Mouse (Mus musculus) urinary bladder, adult 2 months (tissue): ENCODE results near the gene Camk1g. TPM values are rescaled to one million over a fixed set of nuclear protein-coding genes. Genes with fewer than 3 reads are reported as not detected.

ENCODE experiments used
- DNase-seq: peaks from one replicate; pipeline ENCODE4 v3.0.0; 2022; ENCODE audit warnings: low spot score
- polyA plus RNA-seq: library from polyadenylated mRNA; depleted of rRNA; stranded (reverse); fragments of >200 nt; gene quantifications from 2 replicates; pipeline ENCODE4 v1.2.3, GENCODE M21; 2012; rRNA removed

Camk1g gene
- polyA plus RNA-seq, result 0.44 and 0.48 TPM in 2 replicates

DNA sequence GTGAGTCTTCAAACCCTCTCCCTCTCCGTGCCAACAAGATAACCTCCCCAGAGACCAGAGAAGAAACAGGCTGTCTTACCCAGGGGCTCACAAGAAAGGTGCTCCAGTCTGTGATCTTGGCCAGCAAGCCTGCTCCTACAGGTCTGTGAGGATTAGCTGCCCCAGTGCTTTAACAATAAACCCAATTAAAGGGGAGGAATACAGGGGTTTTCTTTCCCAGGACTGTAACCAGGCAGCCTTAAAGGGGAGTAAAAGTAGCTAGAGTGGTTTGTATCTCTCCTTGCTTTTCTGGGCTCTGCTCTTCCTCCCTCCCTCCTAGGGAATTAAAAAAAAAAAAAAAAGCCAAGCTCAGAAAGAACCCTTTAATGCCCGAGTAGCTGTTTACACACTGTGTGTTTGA lies at the start of gene Camk1g:
Gene Camk1g, minus strand, starts transcription at position 203 of the 400 bp plus-strand sequence.
- no peak for DNase-seq

DNA sequence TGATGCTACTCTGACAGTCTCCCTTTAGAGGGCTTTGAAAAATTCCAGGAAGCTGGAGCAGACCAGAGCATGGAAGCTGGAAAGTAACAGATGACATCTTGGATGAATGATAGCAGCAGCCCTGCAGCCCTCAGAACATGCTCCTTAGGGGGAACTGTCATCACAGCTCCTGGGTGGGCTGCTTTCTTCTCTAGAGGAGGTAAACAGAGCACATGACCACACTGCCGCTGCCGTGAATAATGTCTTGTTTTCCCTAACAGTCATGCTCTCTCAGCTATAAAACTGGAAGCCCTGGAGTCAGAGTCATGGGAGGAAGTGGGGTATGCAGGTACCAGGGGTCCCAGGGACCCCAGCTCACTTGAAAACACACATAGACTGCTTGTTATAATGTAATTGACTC lies 49.1 kb upstream of the Camk1g start:
- no peak for DNase-seq

DNA sequence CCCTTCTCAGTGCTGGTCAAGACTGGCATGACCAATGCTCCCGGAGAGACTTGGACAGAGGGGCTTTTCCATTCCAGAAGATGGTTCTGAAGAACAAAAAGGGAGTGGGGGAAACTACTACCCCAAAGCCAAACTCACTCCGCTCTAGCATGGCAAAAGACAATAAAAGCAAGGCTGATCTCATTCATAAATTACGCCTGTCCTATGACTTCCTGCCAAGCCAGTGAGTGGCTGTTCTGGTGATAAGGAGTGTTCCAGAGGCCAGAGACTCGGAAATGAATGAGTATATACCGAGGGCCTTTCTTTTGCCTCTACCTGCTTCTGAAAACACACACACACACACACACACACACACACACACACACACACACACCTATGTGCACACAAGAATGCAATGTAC lies 48.6 kb upstream of the Camk1g start:
- no peak for DNase-seq

GRCm38 (mm10) chr1:193414067-193414466 lies 44.0 kb upstream of the Camk1g start:
- no peak for DNase-seq

DNA sequence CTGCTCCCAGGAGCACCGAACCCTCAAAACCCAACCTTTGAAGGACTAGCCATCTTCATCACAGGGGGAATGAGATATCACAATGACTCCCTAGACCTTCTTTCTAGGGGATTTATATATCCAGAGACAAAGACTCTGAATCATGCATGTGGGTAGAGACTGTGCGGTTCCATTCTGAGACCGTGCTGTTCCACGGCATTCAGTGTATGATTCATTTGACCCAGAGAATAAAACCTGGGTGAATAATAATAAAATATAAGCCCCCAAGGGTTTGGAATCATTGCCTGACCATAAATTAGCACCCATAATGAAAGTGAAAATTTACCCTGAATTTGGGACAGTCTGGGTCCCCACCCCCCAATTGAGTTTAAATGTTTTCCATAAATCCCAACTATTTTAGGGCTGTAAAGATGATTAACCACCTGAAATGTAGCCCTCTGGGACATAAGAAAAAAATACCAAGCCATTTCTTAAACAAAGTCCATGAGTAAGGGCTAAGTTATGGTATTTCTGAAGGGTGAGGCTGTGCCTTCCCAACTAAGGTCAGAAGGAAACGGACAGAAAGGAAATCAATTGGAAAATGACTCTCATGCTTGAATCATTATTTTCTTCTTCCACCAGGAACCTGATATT lies 43.4 kb upstream of the Camk1g start:
- DNase-seq, result no peak

- no peak for DNase-seq
These were observed 37.4 kb upstream of the Camk1g start for GRCm38 (mm10) chr1:193407487-193407886.

GRCm38 (mm10) chr1:193406059-193406642 lies 36.1 kb upstream of the Camk1g start:
- DNase-seq, result no peak

GRCm38 (mm10) chr1:193401695-193402094 lies 31.6 kb upstream of the Camk1g start:
- DNase-seq, result no peak

- no peak for DNase-seq
These were observed 30.2 kb upstream of the Camk1g start for GRCm38 (mm10) chr1:193400348-193400747.

DNA sequence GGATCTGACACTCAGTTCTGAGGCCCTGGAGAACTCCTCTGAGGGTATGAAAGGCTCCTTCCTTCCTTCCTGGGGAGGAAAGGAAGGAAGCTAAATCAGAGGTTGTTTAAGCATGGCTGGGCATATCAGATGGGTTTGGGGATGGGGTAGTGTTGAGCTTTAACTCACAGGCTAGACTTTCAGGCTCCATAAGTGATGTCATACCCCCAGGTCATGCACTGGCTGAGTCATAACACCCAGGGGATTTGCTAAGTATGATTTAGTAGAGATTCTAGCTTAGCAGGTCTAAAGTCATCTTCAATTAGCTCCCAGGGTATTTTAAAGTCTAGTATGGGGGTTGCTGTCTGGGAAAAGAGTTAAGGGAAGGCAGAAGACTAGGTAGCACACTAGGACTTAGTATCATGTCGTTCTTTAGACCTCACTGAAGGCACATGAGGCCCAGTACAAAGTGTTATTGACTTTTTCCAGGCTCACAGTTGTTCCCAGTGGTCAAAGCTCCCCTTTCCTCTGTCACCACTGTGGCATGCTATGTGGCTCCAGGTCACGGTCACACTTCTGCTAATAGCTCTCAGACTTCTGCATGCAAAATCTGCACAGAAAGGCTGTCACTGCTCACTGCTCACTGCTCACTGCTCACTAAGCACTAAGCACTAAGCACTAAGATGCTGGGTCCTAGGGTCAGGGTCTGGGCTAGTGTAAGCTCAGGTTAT lies 28.8 kb upstream of the Camk1g start:
- DNase-seq, result no peak

GRCm38 (mm10) chr1:193397109-193397508 lies 27.0 kb upstream of the Camk1g start:
- no peak for DNase-seq

DNA sequence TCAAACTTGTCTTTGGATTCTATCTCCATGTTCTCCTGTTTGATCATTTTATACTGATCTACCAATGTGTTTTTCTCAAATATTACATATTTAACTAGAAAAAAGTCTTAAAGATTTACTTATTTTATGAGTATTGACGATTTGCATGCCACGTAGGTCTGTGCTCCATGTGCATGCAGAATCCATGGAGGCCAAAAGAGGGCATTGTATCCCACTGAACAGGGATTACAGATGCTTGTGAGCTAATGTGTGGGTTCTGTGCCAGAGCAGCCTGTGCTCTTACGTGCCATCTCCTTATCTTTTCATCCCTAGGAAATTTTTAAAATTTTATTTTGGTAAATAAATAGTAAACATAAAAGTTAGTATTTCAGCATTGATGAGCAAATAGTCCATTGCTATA lies 22.2 kb upstream of the Camk1g start:
- DNase-seq, result no peak

- DNase-seq, result no peak
These were observed 19.9 kb upstream of the Camk1g start for GRCm38 (mm10) chr1:193390004-193390403.

GRCm38 (mm10) chr1:193389505-193389904 lies 19.4 kb upstream of the Camk1g start:
- no peak for DNase-seq

GRCm38 (mm10) chr1:193387241-193387640 lies 17.1 kb upstream of the Camk1g start:
- no peak for DNase-seq

DNA sequence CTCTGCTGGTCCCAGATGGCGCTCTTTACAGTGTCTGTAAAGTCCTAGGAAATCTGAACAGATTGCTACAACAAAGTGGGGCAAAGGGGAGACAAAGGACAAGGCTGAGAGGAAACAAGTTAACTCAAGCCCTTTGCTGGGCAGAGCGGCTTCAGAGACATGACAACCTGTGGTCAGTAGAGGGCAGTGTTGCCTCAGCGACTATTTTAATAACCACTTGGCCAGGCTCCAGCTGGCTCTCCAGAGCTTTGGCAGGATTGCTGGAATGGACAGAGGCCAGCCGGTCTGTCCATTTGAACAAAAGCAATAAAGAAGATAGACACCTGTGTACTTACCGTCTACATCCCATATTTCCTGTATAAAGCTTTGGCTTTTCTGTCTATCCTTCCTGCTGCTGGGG lies 16.0 kb upstream of the Camk1g start:
- DNase-seq, result peak; percentile 62

DNA sequence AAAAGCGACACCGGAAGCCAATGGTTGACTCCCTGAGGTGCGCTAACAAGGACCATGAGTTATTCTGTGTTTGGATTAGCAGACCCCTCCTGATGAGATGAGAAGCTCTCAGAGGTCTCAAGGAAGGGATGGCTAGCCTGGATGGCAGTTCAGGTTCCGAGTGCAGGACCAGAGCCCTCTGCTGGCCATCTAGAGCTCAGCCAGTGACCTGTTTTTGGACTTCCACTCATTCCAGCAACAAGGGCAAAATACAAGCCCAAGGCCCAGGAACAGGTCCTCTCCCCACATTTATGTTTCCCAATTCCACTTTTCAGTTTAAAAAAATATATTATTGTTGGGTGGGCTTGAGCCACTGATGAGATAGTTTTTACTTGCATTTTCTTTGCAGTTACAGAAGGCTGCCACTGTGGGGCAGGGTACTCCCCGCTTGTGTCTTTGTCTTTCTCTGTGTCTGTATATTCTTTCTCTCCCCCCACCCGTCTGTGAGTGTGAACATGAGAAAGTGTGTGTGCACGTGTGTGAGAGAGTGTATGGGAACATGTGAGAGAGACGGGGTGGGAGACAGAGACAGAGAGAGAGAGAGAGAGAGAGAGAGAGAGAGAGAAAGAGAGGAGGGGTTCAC lies 12.9 kb upstream of the Camk1g start:
- DNase-seq, result no peak

- no peak for DNase-seq
These were observed 12.3 kb upstream of the Camk1g start for GRCm38 (mm10) chr1:193382435-193382834.

DNA sequence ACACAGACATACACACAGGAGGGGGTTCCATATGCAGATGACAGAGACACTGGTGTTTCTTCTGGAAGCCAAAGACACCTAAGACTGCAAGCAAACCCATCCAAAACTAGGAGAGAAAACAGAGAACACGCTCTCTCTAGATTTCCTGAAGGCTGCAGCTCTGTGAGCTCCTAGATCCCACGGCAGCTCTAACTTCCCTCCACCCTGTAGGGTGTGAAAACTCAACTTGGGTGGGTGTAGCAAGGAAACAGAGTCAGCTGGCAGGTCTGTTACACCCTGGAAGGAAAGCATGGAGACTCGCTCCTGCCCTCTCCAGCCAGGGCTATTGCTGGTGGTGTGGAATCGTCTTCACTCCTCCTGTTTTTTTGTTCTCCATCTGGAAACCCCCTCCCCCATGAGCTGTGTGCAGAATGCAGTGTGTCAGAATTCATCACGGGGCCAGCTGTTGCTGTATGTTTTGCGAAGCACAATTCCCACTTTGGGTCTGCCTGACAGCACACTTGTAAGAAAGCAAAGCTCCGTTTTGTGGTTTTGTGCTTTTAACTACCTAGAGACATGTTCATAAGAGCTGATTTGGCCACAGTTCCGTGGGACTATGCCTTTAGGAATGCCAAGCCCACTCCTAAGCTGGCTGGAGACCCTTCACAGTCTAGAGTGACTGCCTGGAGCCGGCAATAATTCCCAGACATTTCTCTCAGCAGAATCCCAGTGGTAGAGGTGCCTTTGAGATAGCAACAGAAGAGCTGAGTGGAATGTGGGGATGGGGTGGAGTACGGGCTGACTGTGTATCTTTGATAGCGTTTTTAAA lies 11.7 kb upstream of the Camk1g start:
- DNase-seq, result no peak

DNA sequence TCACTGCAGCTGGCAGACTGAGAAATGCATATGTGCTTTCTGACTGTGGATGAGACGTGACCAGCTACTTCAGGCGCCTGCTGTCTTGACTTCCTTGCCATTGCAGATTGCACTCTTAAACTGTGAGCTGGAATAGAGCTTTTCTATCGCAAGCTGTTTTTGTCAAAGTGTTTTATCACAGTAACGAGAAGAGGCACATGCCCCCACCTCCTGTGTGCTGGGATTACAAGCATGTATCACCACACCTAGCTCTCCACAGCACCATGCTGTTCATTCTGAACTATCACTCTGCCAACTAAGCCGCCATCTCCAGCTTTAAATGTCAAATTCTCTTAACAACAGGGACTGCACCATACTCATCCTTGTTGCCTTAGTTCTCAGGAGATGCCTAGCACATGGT lies 10.8 kb upstream of the Camk1g start:
- no peak for DNase-seq

DNA sequence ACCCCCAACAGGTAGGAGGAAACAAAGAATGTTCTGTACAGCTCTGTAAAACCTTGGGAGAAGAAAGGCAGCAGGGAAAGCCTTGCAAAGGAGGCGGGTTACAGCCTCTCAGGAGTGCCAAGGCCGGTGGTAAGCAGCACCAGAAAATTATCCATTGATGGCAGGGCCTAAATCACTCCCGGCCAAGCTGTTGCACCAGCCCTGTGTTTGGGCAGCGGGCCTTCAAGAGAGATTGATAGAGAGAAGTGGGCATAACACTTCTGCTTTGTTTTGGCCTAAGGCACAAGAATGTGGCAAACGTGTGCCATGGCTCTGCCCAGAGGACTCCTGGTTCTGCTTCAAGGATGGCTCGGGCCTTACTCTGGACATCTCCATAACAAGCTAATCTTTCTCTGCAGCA lies 9.5 kb upstream of the Camk1g start:
- no peak for DNase-seq
